ENCODE assay signal across 8 mouse cellular contexts in the genomic region with DNA sequence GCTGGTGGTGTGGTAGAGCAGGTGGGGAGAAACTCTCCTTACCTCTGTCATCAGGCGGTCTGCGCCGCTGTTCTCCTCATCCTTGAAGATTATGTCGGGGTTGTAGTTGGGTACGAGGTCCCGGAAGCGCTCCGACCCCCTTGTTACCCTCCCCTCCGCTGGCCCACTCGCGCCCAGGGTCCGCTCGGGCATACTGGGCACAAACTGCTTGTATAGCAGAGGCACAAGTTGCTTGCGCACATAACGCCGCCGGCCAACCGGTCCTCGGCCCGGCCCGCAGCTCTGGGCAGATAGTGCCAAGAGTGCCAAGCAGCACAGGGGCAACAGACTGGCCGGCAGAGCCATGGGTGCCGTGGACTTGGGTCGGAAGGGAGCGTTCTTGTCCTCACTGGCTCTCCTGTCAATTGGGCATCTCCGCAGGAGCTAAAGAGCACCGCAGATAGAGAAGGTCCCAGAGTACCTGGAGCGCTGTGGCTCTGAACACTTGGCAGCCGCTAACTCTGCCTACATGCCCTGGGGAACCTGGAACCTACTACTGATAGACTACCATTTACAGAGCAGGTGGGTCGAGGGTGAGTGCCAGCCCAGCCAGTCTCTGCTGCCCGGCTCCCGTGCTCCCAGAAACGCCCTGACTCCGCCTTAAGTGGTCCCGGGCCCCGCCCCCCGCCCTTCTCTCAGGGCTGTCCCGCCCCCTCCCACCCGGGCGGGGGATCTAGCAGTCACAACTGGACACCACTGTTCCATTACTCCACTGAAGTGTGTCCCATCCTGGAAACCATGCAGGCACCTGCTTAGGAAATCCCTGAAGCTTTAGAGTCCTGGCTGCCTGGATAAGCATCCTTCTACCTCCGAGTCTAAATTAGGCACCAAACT. TPM values are rescaled to one million over a fixed set of nuclear protein-coding genes. Genes with fewer than 3 reads are reported as not detected.
DNase-seq lines count a peak whose midpoint lies in the region; ATAC-seq and TF ChIP-seq lines count a peak whose summit lies in the region.

A gene (minus strand): TSS at position 613 of the 873 bp plus-strand sequence.

- peak within 1 kb of the TSS; percentile 100 for H3K4me2 ChIP-seq in heart, embryonic 11.5 days
- H3K4me2 ChIP-seq in midbrain, postnatal 0 days (ENCODE audit: low read depth, low read length, poor library complexity, severe bottlenecking), result peak within 1 kb of the TSS; percentile 20

- H3K36me3 ChIP-seq in megakaryocyte, embryonic 14.5 days (replicated peaks; ENCODE audit: low read length), result no peaks in the 10 kb centered on the region
- H3K36me3 ChIP-seq in heart, embryonic 11.5 days (ENCODE audit: control insufficient read depth, insufficient read depth, low read length), result peaks cover 3% of the 10 kb centered on the region
- H3K36me3 ChIP-seq in limb, embryonic 10.5 days, result peaks cover 9% of the 10 kb centered on the region
- no peaks in the 10 kb centered on the region; the same call in 1 of the 2 replicates for H3K36me3 ChIP-seq in midbrain, postnatal 0 days (ENCODE audit: insufficient read depth, low read length)

- peak within 1 kb of the TSS; percentile 22; the same call in 1 of the 2 replicates for H3K9ac ChIP-seq in heart, embryonic 11.5 days (ENCODE audit: low read depth, low read length)
- no peak within 1 kb of the TSS for H3K9ac ChIP-seq in midbrain, postnatal 0 days (replicated peaks; ENCODE audit: low read length, poor library complexity, severe bottlenecking)

- no peak for TF ChIP-seq CTCF in midbrain, postnatal 0 days (IDR thresholded peaks at IDR 0.05)

- peak within 1 kb of the TSS; percentile 71 for H3K4me3 ChIP-seq in megakaryocyte, embryonic 14.5 days (replicated peaks)
- peak within 1 kb of the TSS; percentile 42 for H3K4me3 ChIP-seq in heart, embryonic 11.5 days (ENCODE audit: low read depth, low read length)
- H3K4me3 ChIP-seq in limb, embryonic 10.5 days, result peak within 1 kb of the TSS; percentile 38
- H3K4me3 ChIP-seq in midbrain, postnatal 0 days (ENCODE audit: low read depth, low read length), result peak within 1 kb of the TSS; percentile 20

- H3K9me3 ChIP-seq in megakaryocyte, embryonic 14.5 days, result 0 out of 2 replicates have a peak, but pooled peaks cover 3% of the 10 kb centered on the region
- no peaks in the 10 kb centered on the region for H3K9me3 ChIP-seq in heart, embryonic 11.5 days (replicated peaks; ENCODE audit: control insufficient read depth, low read length)
- H3K9me3 ChIP-seq in limb, embryonic 10.5 days (replicated peaks), result no peaks in the 10 kb centered on the region
- no peaks in the 10 kb centered on the region for H3K9me3 ChIP-seq in midbrain, postnatal 0 days (ENCODE audit: low read length)

- peaks cover 55% of the 10 kb centered on the region for H3K4me1 ChIP-seq in megakaryocyte, embryonic 14.5 days
- H3K4me1 ChIP-seq in heart, embryonic 11.5 days (ENCODE audit: control insufficient read depth, insufficient read depth, low read length), result peaks cover 48% of the 10 kb centered on the region
- peaks cover 47% of the 10 kb centered on the region for H3K4me1 ChIP-seq in limb, embryonic 10.5 days
- H3K4me1 ChIP-seq in midbrain, postnatal 0 days (ENCODE audit: insufficient read depth, low read length), result peaks cover 25% of the 10 kb centered on the region

- under 1% methylated on average over 41 of the region's 41 CpGs for WGBS in heart, embryonic 11.5 days (ENCODE audit: insufficient replicate concordance)
- WGBS in limb, embryonic 10.5 days, result 1% methylated on average over 41 of the region's 41 CpGs
- WGBS in midbrain, postnatal 0 days, result 2% methylated on average over 40 of the region's 41 CpGs

- peaks cover 79% of the 10 kb centered on the region for H3K27me3 ChIP-seq in megakaryocyte, embryonic 14.5 days (replicated peaks)
- H3K27me3 ChIP-seq in heart, embryonic 11.5 days (ENCODE audit: control insufficient read depth, insufficient read depth, low read length), result peaks cover 58% of the 10 kb centered on the region
- peaks cover 77% of the 10 kb centered on the region for H3K27me3 ChIP-seq in limb, embryonic 10.5 days (ENCODE audit: low read depth, poor library complexity, severe bottlenecking)
- H3K27me3 ChIP-seq in midbrain, postnatal 0 days (ENCODE audit: insufficient read depth, low read length), result peaks cover 49% of the 10 kb centered on the region

- H3K27ac ChIP-seq in heart, embryonic 11.5 days (ENCODE audit: low read depth, low read length), result peak within 1 kb of the TSS; percentile 87
- 0 out of 2 replicates have a peak within 1 kb of the TSS, but pooled peaks have one; percentile 10 for H3K27ac ChIP-seq in limb, embryonic 10.5 days
- H3K27ac ChIP-seq in midbrain, postnatal 0 days (ENCODE audit: low read depth, low read length), result no peak within 1 kb of the TSS

- peak; percentile 70 for DNase-seq in limb, embryonic 10.5 days (ENCODE audit: low spot score)
- no peak for DNase-seq in midbrain, postnatal 0 days (ENCODE audit: low spot score)
- DNase-seq in thymus, postnatal 10 days (ENCODE audit: low spot score in 2 of 2), result no peak

- ATAC-seq in megakaryocyte, adult 5-6 weeks (ENCODE audit: poor library complexity, severe bottlenecking), result no peak
- ATAC-seq in heart, embryonic 11.5 days (replicated peaks; ENCODE audit: insufficient number of reproducible peaks, low FRiP score, low TSS enrichment), result peak; percentile 23; the same call in 1 of the 2 replicates
- ATAC-seq in midbrain, postnatal 0 days (ENCODE audit: low FRiP score), result no peak
- ATAC-seq in inflammation-experienced regulatory T-cells, adult 6 months, result no peak
- ATAC-seq in frontal cortex, adult (ENCODE audit: low TSS enrichment), result no peak

RNA-seq across cellular contexts. Expression of the gene that starts here (rescaled TPM):
- not detected in 2 replicates for polyA plus RNA-seq in megakaryocyte, embryonic 14.5 days (2012; ENCODE audit: insufficient read depth, low replicate concordance)
- not detected in 2 replicates for total RNA-seq in megakaryocyte, adult 5-6 weeks (2015)
- total RNA-seq in megakaryocyte, adult 5-6 weeks (2017), result not detected in 2 replicates
- polyA plus RNA-seq in heart, embryonic 11.5 days (2014; fragmentation: Nextera tagmentation; extraction: Ambion mirVana), result 2.5 and 5.0 TPM in 2 replicates
- 0.40 and 0.46 TPM in 2 replicates for polyA plus RNA-seq in limb, embryonic 10.5 days (2016; fragmentation: Nextera tagmentation; extraction: Ambion mirVana)
- 0.38 and 0.71 TPM in 2 replicates for total RNA-seq in midbrain, postnatal 0 days (2014; rRNA removed)
- polyA plus RNA-seq in midbrain, postnatal 0 days (2015; fragmentation: Nextera tagmentation; extraction: Ambion mirVana), result 0.18 and 0.22 TPM in 2 replicates
- under 1 TPM in 1 of 3 experiments, not detected in 2; 0.09 TPM for polyA plus RNA-seq in inflammation-experienced regulatory T-cells, adult 6 months (2017; shearing (Covaris generic))

Comparison
In these comparisons a context has a peak if more than half of its experiments do, and no peak if none do; other contexts are left out.
1. Peak in DNase-seq, H3K4me3 ChIP-seq and H3K27ac ChIP-seq in limb, embryonic 10.5 days; RNA of the gene not detected or under 1 TPM.
2. H3K4me3 ChIP-seq: peak in every context shown above with its lines; median percentile 71 in megakaryocyte, embryonic 14.5 days; 42 in heart, embryonic 11.5 days; 38 in limb, embryonic 10.5 days; 20 in midbrain, postnatal 0 days.